Mouse (Mus musculus): ENCODE results near the gene Chst3.
"Not testable (repeated sequence)": the region's sequence is repeated elsewhere in the genome, so short reads cannot be mapped to it uniquely, and the experiment has no call there.

Chst3 gene

GRCm38 (mm10) chr10:60202785-60203184 lies 16.3 kb downstream of the Chst3 start:
- no peak for ATAC-seq (ENCODE audit: insufficient number of reproducible peaks, low FRiP score, low TSS enrichment)

- ATAC-seq (ENCODE audit: insufficient number of reproducible peaks, low FRiP score, low TSS enrichment): no peak
Observed at GRCm38 (mm10) chr10:60200996-60201395, 18.1 kb downstream of the Chst3 start.

GRCm38 (mm10) chr10:60199378-60199777 lies 19.7 kb downstream of the Chst3 start:
- ATAC-seq (ENCODE audit: insufficient number of reproducible peaks, low FRiP score, low TSS enrichment): no peak

- no peak for ATAC-seq (ENCODE audit: insufficient number of reproducible peaks, low FRiP score, low TSS enrichment)
Observed at GRCm38 (mm10) chr10:60197406-60197821, 21.6 kb downstream of the Chst3 start.

GRCm38 (mm10) chr10:60196971-60197370 lies 22.1 kb downstream of the Chst3 start:
- ATAC-seq (ENCODE audit: insufficient number of reproducible peaks, low FRiP score, low TSS enrichment): no peak

GRCm38 (mm10) chr10:60195087-60195486 lies 24.0 kb downstream of the Chst3 start:
- peak; percentile 94 for ATAC-seq (ENCODE audit: insufficient number of reproducible peaks, low FRiP score, low TSS enrichment)

GRCm38 (mm10) chr10:60193532-60194423 lies 25.3 kb downstream of the Chst3 start:
- ATAC-seq (ENCODE audit: insufficient number of reproducible peaks, low FRiP score, low TSS enrichment): no peak

GRCm38 (mm10) chr10:60191796-60192195 lies 27.3 kb downstream of the Chst3 start:
- ATAC-seq (ENCODE audit: insufficient number of reproducible peaks, low FRiP score, low TSS enrichment): peak; percentile 69

- ATAC-seq (ENCODE audit: insufficient number of reproducible peaks, low FRiP score, low TSS enrichment): no peak
Observed at GRCm38 (mm10) chr10:60189534-60190186, 29.4 kb downstream of the Chst3 start.

GRCm38 (mm10) chr10:60186191-60186945 lies 32.7 kb downstream of the Chst3 start:
- peak; percentile 66; the same call in 1 of the 2 replicates for ATAC-seq (ENCODE audit: insufficient number of reproducible peaks, low FRiP score, low TSS enrichment)

GRCm38 (mm10) chr10:60185023-60185709 lies 33.9 kb downstream of the Chst3 start:
- ATAC-seq (ENCODE audit: insufficient number of reproducible peaks, low FRiP score, low TSS enrichment): no peak

- ATAC-seq (ENCODE audit: insufficient number of reproducible peaks, low FRiP score, low TSS enrichment): not testable (repeated sequence)
Observed at GRCm38 (mm10) chr10:60175306-60175705, 43.8 kb downstream of the Chst3 start.

GRCm38 (mm10) chr10:60174506-60174905 lies 44.6 kb downstream of the Chst3 start:
- no peak for ATAC-seq (ENCODE audit: insufficient number of reproducible peaks, low FRiP score, low TSS enrichment)

- no peak for ATAC-seq (ENCODE audit: insufficient number of reproducible peaks, low FRiP score, low TSS enrichment)
Observed at GRCm38 (mm10) chr10:60173035-60173434, 46.0 kb downstream of the Chst3 start.

GRCm38 (mm10) chr10:60172306-60172705 lies 46.8 kb downstream of the Chst3 start:
- ATAC-seq (ENCODE audit: insufficient number of reproducible peaks, low FRiP score, low TSS enrichment): no peak

GRCm38 (mm10) chr10:60171368-60171767 lies 47.7 kb downstream of the Chst3 start:
- no peak for ATAC-seq (ENCODE audit: insufficient number of reproducible peaks, low FRiP score, low TSS enrichment)

GRCm38 (mm10) chr10:60170326-60171089 lies 48.6 kb downstream of the Chst3 start:
- ATAC-seq (ENCODE audit: insufficient number of reproducible peaks, low FRiP score, low TSS enrichment): no peak

GRCm38 (mm10) chr10:60168960-60169359 lies 50.1 kb downstream of the Chst3 start:
- ATAC-seq (ENCODE audit: insufficient number of reproducible peaks, low FRiP score, low TSS enrichment): no peak

GRCm38 (mm10) chr10:60168306-60168705 lies 50.8 kb downstream of the Chst3 start:
- no peak for ATAC-seq (ENCODE audit: insufficient number of reproducible peaks, low FRiP score, low TSS enrichment)
